Mouse (Mus musculus): ENCODE data around the gene Ccdc78.
"Not testable (repeated sequence)": the region's sequence is repeated elsewhere in the genome, so short reads cannot be mapped to it uniquely, and the experiment has no call there.

Ccdc78 gene

DNA sequence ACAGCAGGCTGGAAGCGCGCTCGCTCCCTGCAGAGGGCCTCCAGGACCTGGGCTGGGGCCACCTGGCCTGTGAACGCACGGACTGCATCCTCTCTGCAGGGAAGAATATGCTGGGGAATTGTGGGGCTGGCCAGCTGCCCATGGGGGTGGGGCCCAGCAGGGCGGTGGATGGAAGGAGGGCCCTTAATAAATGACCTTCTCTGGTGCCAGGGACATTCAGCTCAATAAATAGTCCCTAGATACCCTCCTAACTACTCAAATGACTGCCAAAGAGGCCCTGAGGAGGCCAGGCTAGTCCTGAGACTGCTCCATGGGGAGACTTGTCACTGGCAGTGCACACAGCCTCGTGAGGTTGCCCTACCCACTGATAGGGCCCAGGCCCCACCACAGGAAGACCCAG, 3.3 kb upstream of the Ccdc78 start:
- DNase-seq (ENCODE audit: low spot score): no peak

DNA sequence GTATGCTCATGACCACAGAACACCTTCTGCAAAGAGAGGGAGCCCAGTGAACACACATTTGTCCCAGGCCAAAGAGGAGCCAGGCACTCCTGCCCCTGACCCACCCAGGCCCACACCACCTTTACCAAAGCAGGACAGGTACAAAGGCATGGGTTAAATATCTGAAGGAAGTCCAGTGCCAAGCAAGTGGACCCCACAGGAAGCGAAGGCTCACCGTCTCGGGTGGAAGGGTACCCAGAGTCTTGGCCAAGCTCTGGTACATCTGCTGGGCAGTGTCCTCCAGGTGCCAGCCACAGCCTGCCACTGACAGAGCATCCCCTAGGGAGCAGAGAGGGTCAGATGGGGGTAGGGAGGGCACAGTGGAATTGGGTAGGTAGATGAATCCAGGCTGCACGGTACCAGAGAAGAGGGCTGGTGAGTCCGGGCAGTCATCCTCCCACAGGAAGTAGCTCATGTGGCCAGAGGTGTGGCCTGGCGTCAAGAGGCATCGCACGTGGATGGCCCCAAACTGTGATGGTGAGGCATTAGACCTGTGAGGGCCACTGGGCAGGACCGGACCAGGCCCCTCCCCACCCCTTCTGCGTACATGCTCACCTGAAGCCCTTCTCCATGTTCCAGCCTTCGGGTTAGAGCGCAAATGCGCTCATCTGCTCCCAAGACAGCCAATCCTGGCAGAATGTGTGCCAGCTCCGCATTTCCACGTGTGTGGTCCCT, 2.4 kb upstream of the Ccdc78 start:
- DNase-seq (ENCODE audit: low spot score): no peak

DNA sequence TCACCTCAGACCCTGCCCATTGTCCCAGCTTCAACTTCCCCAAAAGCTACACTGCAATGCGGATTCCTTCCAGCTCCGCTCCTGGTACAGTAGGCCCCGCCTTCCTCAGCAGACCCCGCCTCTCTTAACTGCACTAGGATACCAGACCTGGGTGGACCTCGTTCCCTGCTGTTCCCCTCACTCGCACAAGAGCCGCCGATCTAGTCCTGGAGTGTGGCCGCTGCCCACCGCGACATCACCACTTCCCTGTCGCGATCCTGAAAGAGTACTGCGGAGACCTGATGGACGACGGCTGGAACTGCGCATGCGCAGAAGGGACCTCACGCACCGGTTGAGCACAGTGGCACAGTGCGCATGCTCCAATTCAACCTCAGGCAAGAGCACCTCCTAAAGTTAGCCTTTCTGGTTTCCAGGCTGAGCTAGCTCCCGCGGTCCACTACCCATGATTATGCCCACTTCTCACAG, 1.1 kb upstream of the Ccdc78 start, which contains the start of gene Haghl:
Gene Haghl, minus strand, starts transcription at position 393 of the 465 bp plus-strand sequence.
- DNase-seq (ENCODE audit: low spot score): peak; percentile 96

DNA sequence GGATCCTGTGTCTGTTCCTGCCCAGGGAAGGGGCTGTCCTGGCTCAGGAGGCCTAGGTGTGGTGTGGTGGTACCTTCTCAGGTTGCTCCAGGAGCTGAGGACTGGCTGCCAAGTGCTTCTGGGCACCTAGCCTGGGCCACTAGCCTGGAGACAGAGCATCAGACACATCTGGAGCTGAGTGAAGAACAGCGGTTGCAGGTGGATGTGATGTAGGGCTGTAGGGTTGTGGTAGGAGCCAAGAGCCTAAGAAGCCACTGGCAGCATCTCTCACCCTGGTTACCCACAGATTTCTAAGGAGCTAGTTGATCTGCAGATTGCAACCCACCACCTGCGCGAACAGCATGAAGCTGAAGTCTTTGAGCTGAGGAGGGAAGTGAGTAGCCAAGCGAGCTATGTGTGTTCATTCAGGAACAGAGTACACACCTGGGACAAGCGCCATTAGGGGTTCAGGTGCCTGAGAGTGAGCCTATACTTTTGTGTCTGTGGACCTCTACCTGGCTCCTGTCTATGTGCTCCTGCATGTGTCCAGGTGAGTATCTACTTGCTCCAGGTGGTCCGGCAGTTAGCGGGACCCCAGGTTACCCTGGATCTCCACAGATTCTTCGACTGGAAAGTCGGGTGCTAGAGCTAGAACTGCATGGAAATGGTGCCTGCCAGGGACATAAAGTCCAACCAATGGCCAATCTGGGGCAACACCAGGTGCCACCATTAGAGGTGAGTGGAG, 563 bp downstream of the Ccdc78 start:
- no peak for DNase-seq (ENCODE audit: low spot score)

DNA sequence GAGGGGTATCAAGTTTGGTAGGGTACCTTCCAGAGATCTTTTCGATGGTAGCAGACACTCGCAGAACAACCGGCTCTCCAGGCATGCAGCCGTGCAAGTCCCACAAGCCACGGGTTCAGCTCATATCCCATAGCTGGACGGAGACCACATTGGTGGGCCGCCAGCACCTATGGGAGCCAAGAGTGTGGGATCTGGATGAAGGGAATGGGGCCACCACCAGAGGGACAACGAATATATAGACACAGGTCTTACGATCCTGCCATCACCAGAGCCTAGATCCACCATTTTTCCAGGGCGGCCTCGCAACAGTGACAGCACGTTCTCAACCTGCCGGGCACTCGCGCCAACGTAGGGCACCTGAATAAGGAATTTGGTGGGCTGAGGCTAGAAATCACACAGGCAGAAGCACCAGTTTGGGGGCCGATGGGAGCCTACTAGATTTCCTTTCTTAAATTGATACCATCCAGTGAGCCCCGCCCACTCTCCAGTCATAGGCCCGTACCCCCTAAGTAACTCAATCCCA, 5.0 kb downstream of the Ccdc78 start:
- DNase-seq (ENCODE audit: low spot score): no peak

DNA sequence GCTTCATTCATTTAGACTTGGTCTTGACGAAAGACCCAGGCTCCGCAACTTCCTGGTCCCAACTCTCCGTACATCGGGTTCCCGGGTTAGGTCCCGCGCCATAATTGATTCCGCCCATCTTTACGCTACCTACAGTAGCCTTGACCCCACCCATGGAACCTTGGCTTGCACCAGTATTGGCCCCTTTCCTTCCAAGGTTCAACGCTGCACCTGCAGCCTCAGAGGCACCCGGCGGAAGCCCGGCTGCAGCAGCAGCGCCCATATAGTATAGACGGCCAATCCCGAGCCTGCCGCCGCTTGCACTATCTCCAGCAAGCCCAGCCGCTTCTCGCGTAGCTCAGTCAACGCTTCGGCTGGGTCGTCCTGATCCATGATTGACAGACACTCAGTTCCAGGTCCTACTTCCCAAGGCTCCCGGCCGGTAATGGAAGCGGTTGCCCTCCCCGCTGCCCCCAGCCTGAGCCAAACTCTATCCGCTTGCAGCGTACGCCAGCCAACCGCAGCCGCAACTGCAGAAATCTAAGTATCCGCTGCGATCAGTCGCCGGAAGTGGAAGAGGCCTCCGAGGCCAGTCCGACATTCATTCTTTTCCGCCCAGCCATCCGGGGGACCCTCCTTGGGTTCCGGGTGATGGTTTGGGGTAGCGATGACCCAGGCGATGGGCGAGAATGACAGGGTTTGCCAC, 5.6 kb downstream of the Ccdc78 start:
- peak; percentile 85 for DNase-seq (ENCODE audit: low spot score)

DNA sequence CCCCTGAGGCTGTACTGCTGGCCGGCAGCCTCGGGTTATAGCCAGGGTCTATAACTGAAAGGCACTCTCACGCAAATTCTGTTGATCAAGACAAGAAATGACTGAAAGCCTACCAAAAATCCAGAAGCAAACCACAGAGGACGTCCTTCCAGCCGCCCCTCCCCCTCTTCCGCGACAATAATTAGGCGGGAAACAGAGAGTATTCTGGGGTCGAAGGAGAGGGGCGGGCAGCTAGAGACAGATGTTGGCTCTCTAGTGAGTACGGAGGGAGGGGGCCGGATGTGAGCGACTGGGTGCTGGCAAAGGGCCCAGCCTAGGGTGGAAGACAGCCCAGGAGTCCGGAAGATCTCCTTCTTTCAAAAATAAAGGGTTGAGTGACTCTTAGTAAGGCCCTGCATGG, 6.2 kb downstream of the Ccdc78 start, which contains the start of gene Fam173a:
Gene Fam173a, minus strand, starts transcription at position 287 of the 400 bp plus-strand sequence.
- peak; percentile 51 for DNase-seq (ENCODE audit: low spot score)

DNA sequence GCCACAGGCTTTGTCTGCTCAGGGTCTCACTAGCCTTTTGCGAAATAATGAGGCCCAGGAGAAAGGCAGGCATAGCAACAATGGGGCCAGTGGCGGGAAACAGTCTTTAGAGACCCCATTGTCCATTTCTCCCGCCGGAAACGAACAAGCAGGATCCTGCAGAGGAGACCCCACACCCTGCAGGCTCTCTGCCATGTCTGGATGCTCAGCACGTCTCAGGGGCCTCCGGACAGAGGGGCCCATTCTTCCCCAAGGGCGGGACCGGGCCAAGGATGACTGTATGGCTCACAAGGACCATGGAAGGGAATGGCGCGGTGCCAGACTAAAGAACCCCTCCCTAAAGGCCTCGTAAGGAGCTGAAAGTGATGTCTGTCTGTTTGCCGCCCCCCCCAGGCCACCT, 7.8 kb downstream of the Ccdc78 start:
- DNase-seq (ENCODE audit: low spot score): no peak

DNA sequence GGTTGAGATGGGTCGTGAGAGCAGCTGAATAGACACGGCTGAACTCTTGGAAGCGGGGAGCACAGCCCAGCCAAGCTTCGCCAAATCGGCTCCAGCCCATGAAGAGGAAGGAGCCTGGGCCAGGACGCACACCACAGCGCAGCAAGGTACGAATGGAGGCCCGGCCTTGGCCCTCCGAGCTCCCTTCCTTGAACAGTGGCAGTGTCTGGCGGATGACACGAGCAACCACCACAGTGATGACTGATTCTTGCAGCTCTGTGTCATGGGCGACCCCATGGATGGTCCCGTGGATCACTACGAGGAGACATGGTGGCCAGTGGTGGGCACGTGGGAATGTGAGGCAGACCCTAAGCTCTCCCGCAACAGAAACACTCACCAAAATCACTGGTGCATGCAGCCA, 8.6 kb downstream of the Ccdc78 start:
- no peak for DNase-seq (ENCODE audit: low spot score)

DNA sequence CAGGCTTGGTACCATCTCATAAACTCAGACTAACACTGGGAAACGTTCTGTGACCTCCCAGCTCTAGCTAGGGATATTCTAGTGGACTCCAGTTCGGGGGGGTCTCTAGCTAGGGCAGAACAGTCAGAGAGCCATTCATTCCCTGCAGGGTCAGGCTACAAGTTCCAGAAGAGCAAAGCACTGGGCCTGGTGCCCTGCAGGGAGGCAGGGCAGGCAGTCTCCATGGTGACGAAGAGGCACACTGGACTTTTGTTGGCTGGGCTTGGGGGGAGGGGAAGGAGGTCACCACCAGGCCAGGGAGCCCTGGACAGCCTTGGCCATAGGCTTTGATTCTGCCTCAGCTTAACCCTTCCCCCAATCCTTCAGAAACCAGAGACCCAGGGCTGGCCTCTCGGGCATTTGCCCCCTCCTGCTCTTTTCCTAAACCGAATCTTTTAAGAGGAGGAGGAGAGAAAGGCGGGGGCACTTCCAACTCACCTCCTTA, 9.3 kb downstream of the Ccdc78 start, which contains the start of gene AC134908.4:
Gene AC134908.4, minus strand, starts transcription at position 51 of the 484 bp plus-strand sequence.
- no peak for DNase-seq (ENCODE audit: low spot score)

DNA sequence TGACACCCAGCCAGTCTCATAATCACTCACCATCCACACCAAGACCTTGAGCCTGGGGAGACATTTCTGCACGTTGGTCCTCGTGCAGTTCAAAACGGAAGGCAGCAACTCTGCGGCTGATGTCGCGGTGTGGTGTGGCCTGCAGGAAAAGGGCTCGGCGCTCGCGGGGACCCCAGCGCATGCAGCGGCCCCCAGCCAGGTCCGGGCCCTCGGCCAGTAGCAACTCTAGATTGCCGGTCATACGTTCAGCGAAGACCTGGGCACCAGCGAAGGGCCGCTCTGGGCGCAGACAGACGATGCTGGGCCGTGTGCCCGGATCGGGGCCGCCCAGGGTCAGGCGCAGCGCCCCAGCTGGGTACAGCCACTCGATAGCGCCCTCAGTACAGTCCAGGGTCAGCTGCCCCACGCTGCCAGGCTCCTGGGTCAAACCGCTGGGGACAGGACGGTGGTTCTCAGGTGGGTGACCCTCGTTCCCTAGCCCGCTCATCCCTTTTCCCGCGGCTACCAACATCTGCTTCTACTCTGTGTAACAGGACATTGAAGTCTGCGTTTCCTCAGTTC, 9.9 kb downstream of the Ccdc78 start:
- DNase-seq (ENCODE audit: low spot score): no peak

DNA sequence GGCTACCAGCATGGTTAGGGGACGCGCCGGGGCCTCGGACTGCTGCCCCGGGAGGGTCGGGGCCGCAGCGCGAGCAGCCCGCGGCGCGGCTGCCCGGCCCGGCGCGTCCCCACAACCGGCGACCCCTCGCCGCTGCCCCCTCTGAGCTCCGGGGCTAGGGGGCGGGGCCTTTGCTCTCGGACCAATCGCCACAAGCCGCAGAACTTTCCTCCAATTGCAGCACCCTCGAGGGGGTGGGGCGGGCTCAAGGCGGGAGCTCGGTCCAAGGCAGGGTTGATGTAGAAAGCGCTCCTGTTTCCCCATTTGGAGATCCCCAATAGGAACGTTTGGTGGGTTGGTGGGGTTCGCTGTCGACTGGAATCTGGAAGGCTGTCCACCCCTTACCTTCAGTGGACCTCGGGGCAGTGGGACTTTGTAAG, 10.6 kb downstream of the Ccdc78 start, which contains the start of gene Metrn:
Gene Metrn, minus strand, starts transcription at position 186 of the 419 bp plus-strand sequence.
- peak; percentile 80 for DNase-seq (ENCODE audit: low spot score)

DNA sequence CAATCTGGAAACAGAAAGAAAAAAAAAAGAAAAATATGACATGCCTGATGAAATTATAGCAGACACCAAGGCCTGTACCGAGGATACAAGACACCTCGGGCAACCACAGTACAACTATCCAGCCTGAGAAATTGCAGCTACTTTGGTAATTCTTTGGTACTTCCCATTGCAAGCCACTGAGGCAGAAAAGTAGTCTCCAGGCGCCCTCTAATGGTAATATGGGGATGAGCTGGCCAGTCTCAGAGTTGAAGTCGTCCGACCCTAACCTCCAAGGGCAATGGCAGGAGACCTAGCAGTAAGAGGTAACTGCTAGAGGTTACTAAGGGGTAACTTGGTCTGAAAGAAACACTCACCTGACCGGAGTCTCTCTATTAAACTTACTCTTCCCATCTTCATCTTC, 14.6 kb downstream of the Ccdc78 start:
- DNase-seq (ENCODE audit: low spot score): peak; percentile 67

DNA sequence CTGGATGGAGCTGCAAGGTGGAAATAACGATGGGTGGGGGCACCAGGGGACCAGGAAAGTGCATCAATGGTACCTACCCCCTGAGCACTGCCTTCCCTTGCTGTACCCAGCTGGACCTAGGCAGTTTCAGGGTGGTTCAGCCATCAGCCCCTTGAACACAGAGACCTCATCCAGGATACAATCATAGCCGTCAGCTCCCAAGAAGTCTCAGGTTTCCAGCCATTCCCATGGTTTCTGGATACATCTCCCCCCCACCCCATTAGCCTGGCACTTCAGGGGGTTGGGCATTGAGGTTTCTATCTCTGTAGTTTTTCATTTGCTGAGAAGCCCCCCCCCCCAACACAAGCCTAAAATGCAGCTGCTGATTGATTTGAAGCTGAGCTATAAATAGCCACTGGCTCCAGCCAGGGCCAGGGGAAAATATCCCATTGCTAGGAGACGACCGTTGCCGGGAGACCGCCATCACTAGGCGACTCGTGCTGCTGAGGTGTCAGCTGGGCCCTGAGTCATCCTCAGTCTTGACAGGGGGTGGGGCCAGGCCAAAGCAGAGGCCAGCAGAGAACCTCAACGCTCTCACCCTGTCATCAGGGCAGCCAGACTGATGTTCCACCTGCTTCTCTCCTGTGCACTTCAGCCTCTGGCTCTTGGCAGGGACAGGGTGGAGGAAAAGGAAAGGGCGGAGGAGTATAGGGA, 16.6 kb downstream of the Ccdc78 start:
- no peak for DNase-seq (ENCODE audit: low spot score)

DNA sequence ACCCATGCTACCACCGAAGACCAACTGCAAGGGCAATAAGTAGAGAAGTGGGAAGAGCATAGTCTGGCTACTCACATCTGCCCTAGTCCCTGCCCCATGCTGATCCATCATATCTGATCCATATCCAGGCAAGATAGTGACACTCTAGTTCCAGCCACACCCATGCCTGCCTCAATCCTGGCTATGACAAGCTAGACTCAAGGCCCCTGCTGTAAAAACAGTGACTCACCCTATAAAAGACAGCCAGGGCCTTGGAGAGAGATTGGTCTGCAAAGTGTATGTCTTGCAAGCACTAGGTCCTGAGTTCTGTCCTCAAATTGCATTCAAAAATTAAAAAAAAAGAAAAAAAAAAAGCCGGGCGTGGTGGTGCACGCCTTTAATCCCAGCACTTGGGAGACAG, 20.1 kb downstream of the Ccdc78 start:
- DNase-seq (ENCODE audit: low spot score): no peak

DNA sequence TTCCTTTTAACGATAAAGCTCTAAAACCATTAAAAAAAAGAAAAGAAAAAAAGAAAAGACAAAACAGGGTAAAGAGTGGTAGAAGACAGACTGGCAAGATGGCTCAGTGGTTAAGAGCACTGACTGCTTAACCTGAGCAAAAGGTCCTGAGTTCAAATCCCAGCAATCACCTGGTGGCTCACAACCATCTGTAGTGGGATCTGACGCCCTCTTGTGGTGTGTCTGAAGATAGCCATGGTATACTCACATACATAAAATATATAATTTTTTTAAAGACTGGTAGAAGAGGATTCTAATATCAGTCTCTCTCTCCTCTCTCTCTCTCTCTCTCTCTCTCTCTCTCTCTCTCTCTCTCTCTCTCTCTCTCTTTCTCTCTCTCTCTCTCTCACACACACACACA, 21.1 kb downstream of the Ccdc78 start:
- not testable (repeated sequence) for DNase-seq (ENCODE audit: low spot score)

DNA sequence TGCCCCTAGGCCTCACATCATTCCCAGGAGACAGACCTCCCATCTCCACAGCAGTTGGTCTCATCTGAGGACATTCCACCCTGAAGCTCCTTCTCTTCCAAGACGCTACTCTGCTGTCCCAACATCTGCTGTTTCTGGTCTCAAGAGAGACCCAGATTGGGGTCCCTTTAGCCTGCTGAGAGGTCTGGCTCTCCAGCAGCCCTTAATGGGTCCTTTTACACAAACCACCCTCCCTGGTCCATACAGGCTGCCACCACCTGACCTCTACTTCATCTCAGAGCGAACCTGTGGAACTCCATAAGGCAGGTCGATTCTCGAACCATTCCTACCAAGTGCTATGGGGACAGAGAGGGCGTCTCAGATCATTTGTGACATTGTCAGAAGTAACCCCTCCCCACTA, 21.6 kb downstream of the Ccdc78 start:
- no peak for DNase-seq (ENCODE audit: low spot score)

DNA sequence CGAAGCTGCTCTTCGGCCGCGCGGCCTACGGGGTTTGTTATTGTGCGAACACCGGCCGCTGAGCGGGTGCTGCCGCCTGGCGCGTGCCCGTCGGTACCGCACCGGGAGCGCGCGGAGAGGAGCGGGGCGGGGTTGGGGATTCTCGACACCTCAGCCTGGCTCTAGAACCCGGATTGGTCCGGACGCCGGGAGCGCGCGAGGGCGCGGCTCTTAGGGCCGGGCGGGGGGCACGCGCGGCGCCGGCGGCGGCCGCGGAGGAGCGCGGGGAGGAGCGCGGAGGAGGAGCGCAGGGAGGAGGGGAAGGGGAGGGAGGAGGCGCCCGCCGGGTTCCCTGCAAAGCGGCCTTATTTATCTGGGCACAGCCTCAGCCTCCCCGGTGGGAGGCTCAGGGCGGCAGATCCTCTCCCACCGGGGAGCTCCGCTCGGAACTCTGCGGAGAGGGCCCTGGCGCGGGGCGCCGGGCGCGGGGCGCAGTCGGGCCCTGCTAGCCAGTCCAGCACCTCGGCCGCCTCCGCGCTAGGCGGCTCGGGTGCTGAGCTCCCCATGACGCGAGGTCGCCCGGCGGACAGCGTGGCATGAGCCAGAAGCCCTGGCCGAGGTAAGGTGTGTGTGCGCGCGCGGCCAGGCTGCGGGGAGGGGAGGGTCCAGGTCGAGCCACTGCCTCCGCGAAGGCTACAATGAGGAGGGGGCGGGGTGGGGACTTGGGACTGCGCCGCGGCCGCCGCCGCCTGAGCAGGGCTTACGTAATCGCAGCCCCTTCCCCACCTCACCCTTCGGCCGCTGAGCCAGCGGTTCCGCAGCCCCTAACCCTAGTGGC, 22.6 kb downstream of the Ccdc78 start, which contains the start of gene Fbxl16:
Gene Fbxl16, plus strand, starts transcription at position 297 of the 817 bp plus-strand sequence.
- no peak for DNase-seq (ENCODE audit: low spot score)

DNA sequence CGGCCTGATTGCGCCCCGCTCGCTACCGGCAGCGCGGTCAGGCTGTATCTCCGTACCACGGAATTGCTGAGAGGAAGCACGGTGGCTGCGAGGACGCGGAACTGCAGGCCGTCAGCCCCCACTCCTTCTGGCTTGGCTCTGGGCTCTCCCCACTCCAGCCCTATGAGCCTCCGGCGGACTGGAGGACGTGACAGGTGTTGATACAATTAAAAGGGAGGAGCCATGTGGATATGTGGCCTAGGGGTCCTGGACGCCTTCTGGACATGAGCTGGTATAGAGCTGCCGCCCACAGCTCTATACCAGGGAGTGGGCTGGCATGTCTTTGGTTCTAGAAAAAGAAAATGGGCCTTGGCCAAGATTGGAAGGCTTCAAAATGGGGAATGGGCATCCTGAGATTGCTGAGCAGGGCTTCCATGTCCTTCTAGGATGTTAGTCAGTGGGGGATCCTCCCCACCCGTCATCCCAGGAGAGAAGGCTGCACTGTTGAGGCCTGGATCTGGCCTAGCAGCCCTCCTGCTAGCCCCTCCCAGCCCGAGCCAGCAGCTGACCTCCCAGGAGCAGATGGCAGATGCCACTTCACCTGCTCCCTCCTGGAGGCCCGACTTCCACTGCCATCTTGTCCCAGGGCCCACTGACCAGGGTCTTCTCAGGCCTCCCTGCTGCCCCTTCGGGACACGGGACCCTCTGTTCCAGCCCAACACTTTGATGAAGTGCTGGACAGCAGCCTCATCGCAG, 23.4 kb downstream of the Ccdc78 start:
- DNase-seq (ENCODE audit: low spot score): no peak
